Mouse (Mus musculus) brain, embryonic 14.5 days (tissue): ENCODE measurements around the gene Lrrc51.

Experiments used
- CTCF ChIP-seq: fragments of 200-500 bp; IDR thresholded peaks from 2 replicates; pipeline ENCODE4 v1.5.1; 2012; ENCODE audit warnings: inconsistent platforms, mild to moderate bottlenecking, moderate library complexity, borderline replicate concordance; ENCODE audit not compliant: insufficient read depth, insufficient read length; ENCODE audit errors: extremely low read depth
- POLR2A ChIP-seq: fragments of 200-500 bp; IDR thresholded peaks from 2 replicates; pipeline ENCODE4 v1.6.1; 2012; ENCODE audit warnings: mild to moderate bottlenecking, inconsistent platforms, borderline replicate concordance; ENCODE audit not compliant: poor library complexity, insufficient read depth, insufficient read length, severe bottlenecking; ENCODE audit errors: extremely low read depth

DNA sequence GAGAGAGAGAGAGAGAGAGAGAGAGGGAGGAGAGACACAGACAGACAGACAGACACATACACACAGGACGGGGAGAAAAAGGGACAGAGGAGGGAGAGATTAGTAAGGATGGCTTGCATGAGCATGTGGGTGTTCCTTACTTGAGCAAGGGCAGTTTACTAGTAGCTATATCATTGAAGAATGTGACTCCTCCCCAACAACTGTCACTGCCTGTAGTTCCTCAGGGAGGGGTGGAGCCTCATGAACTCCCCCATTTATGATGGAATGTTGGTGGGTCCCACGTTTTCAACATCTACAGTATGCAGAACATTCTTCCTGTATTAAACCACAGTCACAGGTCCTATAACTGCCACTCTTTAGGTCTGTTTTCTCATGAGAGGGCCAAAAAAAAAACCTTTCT, 18.4 kb upstream of the Lrrc51 start:
- TF ChIP-seq POLR2A (no peak), CTCF (no peak)
